Mouse (Mus musculus) testis, postnatal 14 days (tissue): ENCODE measurements at regions not wholly inside any gene's neighbourhood (a gene's known extent, or its start where the extent isn't known, plus 50 kb on each side); places are given as distances from the start of the nearest gene placed in this dataset.

ENCODE experiments used
- DNase-seq: peaks from one replicate; pipeline ENCODE4 v3.0.0; 2021; ENCODE audit warnings: low spot score

- no peak for DNase-seq
Measured at GRCm38 (mm10) chr8:92302694-92303093, 54.7 kb upstream of the Irx5 start.

GRCm38 (mm10) chr8:92301029-92301428 is 56.4 kb upstream of the Irx5 start:
- DNase-seq = no peak

DNA sequence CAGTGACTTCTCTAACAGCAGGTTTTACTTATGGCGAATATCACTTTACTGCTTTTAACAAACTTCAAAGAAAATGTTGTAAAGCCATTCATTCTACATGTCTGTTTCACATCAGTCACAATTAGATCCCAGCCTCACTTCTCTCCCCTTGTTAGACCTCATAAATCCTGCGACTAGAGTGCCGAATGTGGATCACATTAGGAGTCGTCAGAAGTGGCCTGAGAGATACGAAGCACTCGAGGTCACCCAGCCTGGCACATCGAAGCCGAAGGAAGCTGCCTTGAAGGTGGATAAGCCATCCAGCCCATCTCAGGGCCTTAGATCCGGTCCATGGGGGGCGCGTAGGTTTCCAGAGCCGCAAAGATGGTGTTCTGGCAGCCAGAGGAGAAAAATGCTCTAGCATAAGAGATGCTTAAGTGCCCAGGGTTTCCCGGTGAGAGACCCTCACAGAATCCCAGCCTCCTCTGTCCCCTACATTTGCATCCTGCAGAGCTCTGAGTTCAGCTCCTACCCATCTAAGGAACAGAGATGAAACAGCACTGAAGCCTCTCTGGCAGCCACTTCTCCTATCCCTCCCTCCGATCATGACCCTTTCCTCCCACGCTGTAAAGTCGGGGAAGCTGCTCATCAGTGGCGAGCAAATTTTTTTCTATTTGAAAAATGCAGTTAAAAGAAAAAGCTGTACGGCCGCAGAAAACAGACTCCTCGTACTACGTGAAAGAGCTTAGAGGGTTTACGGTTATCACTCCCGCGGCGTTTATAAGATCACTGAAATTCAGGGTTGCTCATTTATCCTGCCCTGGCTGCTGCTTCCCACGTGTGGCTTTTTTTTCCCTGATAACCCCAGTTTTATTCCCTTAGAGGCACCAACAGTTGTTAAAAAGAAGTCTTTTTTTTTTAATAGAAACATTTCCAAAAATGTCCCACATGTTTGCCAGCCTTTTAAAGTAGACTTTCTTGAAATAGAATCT is 70.3 kb upstream of the Irx5 start:
- DNase-seq = no peak

GRCm38 (mm10) chr8:92275755-92276154 is 81.7 kb upstream of the Irx5 start:
- no peak for DNase-seq

- no peak for DNase-seq
Measured at GRCm38 (mm10) chr8:92272726-92273125, 84.7 kb upstream of the Irx5 start.

GRCm38 (mm10) chr8:92272073-92272472 is 85.4 kb upstream of the Irx5 start:
- no peak for DNase-seq

DNA sequence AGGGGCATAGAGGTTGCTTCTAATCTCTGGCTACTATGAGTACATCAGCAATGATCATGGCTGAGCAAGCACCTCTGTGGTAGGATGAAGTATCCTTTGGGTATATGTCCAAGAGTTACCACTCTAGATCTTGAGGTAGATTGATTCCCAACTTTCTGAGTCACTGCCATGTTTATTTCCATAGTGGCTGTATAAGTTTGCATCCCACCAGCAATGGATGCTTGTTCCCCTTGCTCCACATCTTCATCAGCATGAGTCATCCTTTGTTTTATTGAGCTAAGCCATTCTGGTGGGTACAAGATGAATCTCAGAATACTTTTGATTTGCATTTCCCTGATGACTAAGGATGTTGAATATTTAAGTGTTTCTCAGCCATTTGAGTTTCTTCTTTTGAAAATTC is 86.8 kb upstream of the Irx5 start:
- DNase-seq = no peak

DNA sequence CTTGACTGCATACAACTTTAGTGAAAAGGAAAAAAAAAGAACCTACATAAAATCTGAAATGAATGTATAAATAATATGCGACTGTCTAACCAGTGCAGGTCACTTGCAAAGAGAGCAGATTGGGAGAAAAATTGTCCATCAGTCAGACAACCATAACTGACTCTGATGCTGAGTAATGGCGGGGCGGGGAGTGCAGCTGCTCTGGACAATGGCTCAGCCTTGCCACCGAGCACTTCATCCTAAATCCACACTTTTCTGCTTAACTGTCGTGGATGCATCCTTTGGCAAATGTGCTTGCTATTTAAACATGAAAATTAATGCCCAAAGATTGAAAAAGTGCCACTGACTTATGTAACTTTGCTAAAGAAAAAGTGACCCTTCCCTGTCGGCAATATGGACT is 90.0 kb upstream of the Irx5 start:
- no peak for DNase-seq

- no peak for DNase-seq
Measured at GRCm38 (mm10) chr8:92260056-92260455, 97.4 kb upstream of the Irx5 start.

- no peak for DNase-seq
Measured at GRCm38 (mm10) chr8:92258258-92258657, 99.2 kb upstream of the Irx5 start.

DNA sequence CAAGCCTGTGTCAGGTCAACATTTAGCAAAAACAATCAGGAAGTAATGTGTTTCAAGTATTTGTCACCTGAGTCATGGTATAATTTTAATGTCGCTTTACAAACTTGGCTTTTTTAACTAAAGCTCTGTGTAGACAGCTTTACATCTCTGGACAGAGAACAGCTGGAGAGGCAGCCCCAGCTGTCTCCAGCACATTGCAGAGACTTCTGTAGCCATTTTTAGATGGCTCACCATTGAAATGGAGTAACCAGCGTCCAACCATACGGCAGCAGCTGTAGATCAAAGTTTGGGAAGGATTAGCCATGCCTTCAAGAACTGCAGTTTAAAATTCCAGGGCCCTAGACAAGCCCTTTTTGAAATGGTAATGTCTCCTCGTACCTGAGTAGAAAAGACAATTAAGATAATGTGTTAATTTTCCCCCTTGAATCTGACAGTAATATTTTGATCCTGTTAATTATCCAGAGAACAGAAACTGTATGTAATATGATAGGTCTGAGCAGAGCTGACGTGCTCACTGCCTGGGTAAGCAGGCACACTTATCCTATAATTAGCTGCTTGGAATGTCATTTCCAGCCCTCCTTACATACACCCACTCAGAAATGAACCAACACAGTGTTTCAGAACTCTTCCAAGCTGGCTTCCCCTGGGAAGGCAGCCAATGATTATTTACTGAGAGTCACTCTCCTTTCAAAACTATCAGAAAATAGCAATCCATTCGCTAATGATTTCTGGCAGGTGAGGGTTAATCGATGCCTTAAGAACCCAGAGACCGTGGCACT is 104.6 kb upstream of the Irx5 start:
- DNase-seq = no peak

DNA sequence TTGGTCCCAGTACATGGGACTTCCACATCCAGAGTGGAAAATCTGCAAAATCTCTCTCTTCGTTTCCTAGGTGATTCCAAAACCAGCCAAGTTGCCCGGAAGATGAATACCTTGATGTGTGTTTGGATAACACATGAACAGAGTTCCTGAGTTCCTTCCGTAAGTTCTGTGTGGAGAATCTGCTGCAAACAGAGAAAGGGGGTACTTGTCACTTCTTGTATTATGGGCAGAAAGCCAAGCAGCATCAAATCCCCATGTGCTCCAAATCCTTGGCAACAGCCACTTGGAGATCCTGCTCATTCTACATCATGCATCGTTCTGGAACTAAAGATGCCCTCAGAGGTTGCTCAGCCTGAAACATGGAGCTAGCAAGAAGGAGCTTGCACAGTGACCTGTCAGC is 111.1 kb upstream of the Irx5 start:
- DNase-seq = no peak

DNA sequence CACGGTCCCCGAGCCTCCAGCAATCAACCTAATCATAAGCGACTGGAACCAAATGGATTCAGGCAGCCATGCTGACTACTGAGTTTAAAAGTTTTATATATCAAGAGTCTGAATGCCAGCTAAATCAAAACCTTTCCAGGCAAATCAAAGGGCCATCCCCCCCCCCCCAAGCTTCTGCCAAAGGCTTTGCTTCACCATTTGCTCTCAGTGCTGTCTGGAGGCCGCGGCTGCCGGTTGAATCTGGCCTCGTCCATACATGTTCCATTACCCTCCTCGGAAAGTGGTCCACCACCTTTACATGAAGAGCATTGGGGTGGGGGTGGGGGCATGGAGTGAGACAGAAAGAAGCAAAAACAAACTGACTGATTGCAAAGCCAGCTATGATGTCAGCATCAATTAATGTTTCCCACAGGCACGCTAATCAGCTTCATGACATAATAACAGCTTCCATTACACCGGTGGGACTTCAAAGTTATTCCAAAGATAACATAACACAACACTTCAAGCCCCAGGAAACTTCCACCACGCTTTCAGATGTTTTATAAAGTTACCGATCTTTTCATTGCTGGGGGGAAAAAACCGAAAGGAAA is 116.6 kb upstream of the Irx5 start:
- DNase-seq = no peak

- DNase-seq = no peak
Measured at GRCm38 (mm10) chr8:92231326-92232225, 125.8 kb upstream of the Irx5 start.

DNA sequence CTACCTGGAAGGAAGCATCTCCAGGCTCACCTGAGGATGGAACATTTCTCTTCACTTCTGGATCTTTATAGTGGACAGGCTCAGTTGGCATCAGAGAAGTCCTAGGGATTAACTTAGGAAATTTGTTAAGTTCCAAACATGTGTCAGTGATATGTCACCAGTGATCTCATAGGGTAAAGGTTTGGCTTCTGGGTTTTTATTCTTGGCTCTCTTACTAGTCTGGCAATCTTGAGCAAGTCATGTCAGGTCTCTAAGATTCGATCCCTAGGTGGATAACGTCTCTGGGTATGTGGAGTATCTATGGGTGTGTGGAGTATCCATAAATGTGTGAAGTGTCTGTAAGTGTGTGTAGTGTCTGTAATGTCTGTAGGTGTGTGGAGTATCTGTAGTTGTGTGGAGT is 127.9 kb upstream of the Irx5 start:
- no peak for DNase-seq

- DNase-seq = no peak
Measured at GRCm38 (mm10) chr8:92224929-92225328, 132.5 kb upstream of the Irx5 start.

GRCm38 (mm10) chr8:92222992-92223391 is 134.4 kb upstream of the Irx5 start:
- DNase-seq = no peak

- no peak for DNase-seq
Measured at GRCm38 (mm10) chr8:92219181-92219890, 138.1 kb upstream of the Irx5 start.

GRCm38 (mm10) chr8:92217521-92217920 is 139.9 kb upstream of the Irx5 start:
- no peak for DNase-seq

GRCm38 (mm10) chr8:92216176-92216575 is 141.2 kb upstream of the Irx5 start:
- no peak for DNase-seq
